Mouse (Mus musculus): ENCODE results near the gene A730071L15Rik.

GRCm38 (mm10) chr11:6160663-6161271 is 39.1 kb upstream of the A730071L15Rik start:
- TF ChIP-seq CTCF (IDR thresholded peaks at IDR 0.05; ENCODE audit: low read depth, low read length): no peak
- no peak for TF ChIP-seq POLR2A (IDR thresholded peaks at IDR 0.05; ENCODE audit: insufficient read depth, low read length)

All from ES-Bruce4 (cell line).